Mouse (Mus musculus) embryonic stem cell, embryonic (primary cell): Measurements from ENCODE around the gene Eif3f.

Experiments
- CTCF ChIA-PET, 4 experiments: fragments of 300-600 bp in 2 of 4; fragments of 350-600 bp in 2 of 4; sonication (Branson Sonifier 250); formaldehyde crosslinking; loops; one replicate each; lab custom pipeline; 2022; ENCODE audit warnings: inconsistent platforms in 2 of 4; lab: Charles Lee
- POLR2A ChIA-PET, 4 experiments: fragments of 300-600 bp in 2 of 4; fragments of 350-600 bp in 2 of 4; sonication (Branson Sonifier 250); formaldehyde crosslinking; loops; one replicate each; lab custom pipeline; 2022; ENCODE audit warnings: antibody characterized with exemption in 4 of 4, inconsistent platforms in 1 of 4; lab: Charles Lee

Gene Eif3f

GRCm38 (mm10) chr7:108933794-108934731 is at the start of gene Eif3f:
Eif3f (plus strand) TSS chr7:108934417.
- ChIA-PET CTCF (interaction anchor here in 1 of 4 experiments (0.5 to 1.3 kb wide), 2 partner anchors 10 to 684 kb away, joined by 3 to 4 read pairs; no protein-coding TSS in a partner anchor), POLR2A (interaction anchor here (0.7 to 5.9 kb wide), 12 partner anchors 9 to 149 kb away, joined by 3 to 47 read pairs (median 4); no protein-coding TSS in a partner anchor)

- ChIA-PET POLR2A (no interaction called here), CTCF (no interaction called here)
Measured at GRCm38 (mm10) chr7:108884906-108885305, 49.3 kb upstream of the Eif3f start, which contains the start of gene Olfr518. Olfr518 (minus strand) TSS chr7:108885006.

- POLR2A ChIA-PET = no interaction called here
- CTCF ChIA-PET = no interaction called here
Measured at GRCm38 (mm10) chr7:108894320-108894719, 39.9 kb upstream of the Eif3f start, which contains the start of gene Olfr519. Olfr519 (minus strand) TSS chr7:108894420.

GRCm38 (mm10) chr7:108903969-108904368 is 30.2 kb upstream of the Eif3f start:
- ChIA-PET POLR2A (interaction anchor here in 2 of 4 experiments (0.6 to 1.1 kb wide), 2 partner anchors 26 to 31 kb away, joined by 3 read pairs; partner anchors contain the start of gene Nlrp10 (in 1 of the 2)), CTCF (no interaction called here)

GRCm38 (mm10) chr7:108927043-108927442 is 7.2 kb upstream of the Eif3f start:
- CTCF ChIA-PET = no interaction called here
- POLR2A ChIA-PET = no interaction called here

GRCm38 (mm10) chr7:108928280-108929188 is 5.7 kb upstream of the Eif3f start:
- CTCF ChIA-PET = no interaction called here
- POLR2A ChIA-PET = no interaction called here

GRCm38 (mm10) chr7:108929726-108930393 is 4.4 kb upstream of the Eif3f start, which contains the start of gene Nlrp10:
Nlrp10 (minus strand) TSS chr7:108930178.
- POLR2A ChIA-PET = interaction anchor here in 2 of 4 experiments (0.7 to 1.0 kb wide), 3 partner anchors 19 to 114 kb away, joined by 3 to 4 read pairs (median 3); no protein-coding TSS in a partner anchor
- CTCF ChIA-PET = no interaction called here

- ChIA-PET CTCF (interaction anchor here in 2 of 4 experiments (0.5 to 1.6 kb wide), 2 partner anchors 9 to 684 kb away, joined by 3 to 6 read pairs (median 4); no protein-coding TSS in a partner anchor), POLR2A (interaction anchor here (0.7 to 5.9 kb wide), 17 partner anchors 9 to 584 kb away, joined by 3 to 47 read pairs (median 4); partner anchors contain the start of gene Rpl27a (in 1 of the 4))
Measured at GRCm38 (mm10) chr7:108934836-108935235, 619 bp downstream of the Eif3f start.

GRCm38 (mm10) chr7:108935411-108935810 is 1.2 kb downstream of the Eif3f start:
- POLR2A ChIA-PET = interaction anchor here (0.7 to 5.9 kb wide), 17 partner anchors 9 to 583 kb away, joined by 3 to 47 read pairs (median 4); partner anchors contain the start of gene Rpl27a (in 1 of the 4)
- CTCF ChIA-PET = interaction anchor here in 2 of 4 experiments (1.1 to 1.6 kb wide), 2 partner anchors 9 kb away, joined by 3 to 6 read pairs (median 3); no protein-coding TSS in a partner anchor

GRCm38 (mm10) chr7:108936591-108936990 is 2.4 kb downstream of the Eif3f start:
- CTCF ChIA-PET = interaction anchor here in 1 of 4 experiments (1.1 to 1.6 kb wide), 2 partner anchors 7 to 11 kb away, joined by 3 to 6 read pairs; no protein-coding TSS in a partner anchor
- POLR2A ChIA-PET = interaction anchor here in 2 of 4 experiments (2.2 to 5.9 kb wide), 2 partner anchors 7 to 11 kb away, joined by 6 to 47 read pairs; no protein-coding TSS in a partner anchor

- ChIA-PET CTCF (no interaction called here), POLR2A (interaction anchor here in 1 of 4 experiments (0.5 to 0.9 kb wide), 2 partner anchors 84 to 150 kb away, joined by 3 to 4 read pairs; no protein-coding TSS in a partner anchor)
Measured at GRCm38 (mm10) chr7:108941466-108941865, 7.2 kb downstream of the Eif3f start.

GRCm38 (mm10) chr7:108944002-108944401 is 9.8 kb downstream of the Eif3f start:
- POLR2A ChIA-PET = interaction anchor here in 3 of 4 experiments (0.6 to 1.3 kb wide), 5 partner anchors 9 to 575 kb away, joined by 3 to 9 read pairs (median 5); partner anchors contain the start of genes Eif3f (in 2 of the 3) and Rpl27a (in 1 of the 3)

GRCm38 (mm10) chr7:108948611-108949010 is 14.4 kb downstream of the Eif3f start:
- POLR2A ChIA-PET = interaction anchor here in 2 of 4 experiments (0.6 to 4.8 kb wide), 8 partner anchors 12 to 571 kb away, joined by 3 to 47 read pairs (median 3); partner anchors contain the start of genes Eif3f (in 1 of the 2), Nlrp10 (in 1 of the 2) and Rpl27a (in 1 of the 2)
- CTCF ChIA-PET = interaction anchor here in 3 of 4 experiments (0.6 to 0.7 kb wide), 3 partner anchors 22 to 1795 kb away, joined by 3 to 11 read pairs (median 4); no protein-coding TSS in a partner anchor

More at GRCm38 (mm10) chr7:108944002-108944401, 9.8 kb downstream of the Eif3f start:
- CTCF ChIA-PET = interaction anchor here (0.6 to 1.4 kb wide), 20 partner anchors 8 to 1299 kb away, joined by 3 to 8 read pairs (median 4); partner anchors contain the start of gene Eif3f (in 1 of the 4)

GRCm38 (mm10) chr7:108949301-108949700 is 15.1 kb downstream of the Eif3f start:
- ChIA-PET POLR2A (interaction anchor here in 1 of 4 experiments (0.9 to 4.8 kb wide), 6 partner anchors 12 to 570 kb away, joined by 3 to 47 read pairs (median 4); partner anchors contain the start of genes Eif3f, Nlrp10, Ric3 and Rpl27a), CTCF (no interaction called here)

GRCm38 (mm10) chr7:108950312-108950761 is 16.1 kb downstream of the Eif3f start, which contains the start of gene Tub:
Tub (plus strand) TSS chr7:108950338.
- POLR2A ChIA-PET = interaction anchor here in 1 of 4 experiments (0.8 to 1.1 kb wide), 2 partner anchors 10 to 71 kb away, joined by 4 read pairs; no protein-coding TSS in a partner anchor
- CTCF ChIA-PET = no interaction called here

GRCm38 (mm10) chr7:108950762-108951331 is 16.6 kb downstream of the Eif3f start:
- CTCF ChIA-PET = no interaction called here
- POLR2A ChIA-PET = interaction anchor here in 1 of 4 experiments (0.8 to 1.1 kb wide), 2 partner anchors 11 to 71 kb away, joined by 4 read pairs; no protein-coding TSS in a partner anchor
